Mouse (Mus musculus): ENCODE data around the gene Lrrc2. TPM values are rescaled to one million over a fixed set of nuclear protein-coding genes. Genes with fewer than 3 reads are reported as not detected.

Lrrc2 gene
- total and polyA plus RNA-seq, 3 experiments, result 1.6 to 3.6 (median 1.6) TPM

- H3K27me3 ChIP-seq (replicated peaks), result no peaks in the 10 kb centered on the region
- H3K4me1 ChIP-seq (ENCODE audit: control insufficient read depth in 1 of 2, insufficient read depth in 2 of 2), result 0 out of 4 replicates have a peak, but pooled peaks cover 0 to 2% of the 10 kb centered on the region in 2 experiments
- H3K9me3 ChIP-seq (replicated peaks; ENCODE audit: low read length), result no peaks in the 10 kb centered on the region
- no peak overlapping the region for H3K4me2 ChIP-seq (ENCODE audit: insufficient read depth, low read depth, poor library complexity, severe bottlenecking)
- no peak for DNase-seq (ENCODE audit: extremely low read depth)
- dilution Hi-C loops (cut with MboI; ENCODE audit: extremely low pct_ligation_motif_present, extremely low pct_unique_long_range_greater_than_20kb, low sequenced_read_pairs) (no loop called here), in situ Hi-C loops (cut with MboI; ENCODE audit: low pct_ligation_motif_present, low pct_unique_long_range_greater_than_20kb, low sequenced_read_pairs) (no loop called here)
- no peaks in the 10 kb centered on the region for H3K79me2 ChIP-seq (replicated peaks; ENCODE audit: control insufficient read depth, extremely low read depth, insufficient read depth, poor library complexity, severe bottlenecking)
- H3K4me3 ChIP-seq (replicated peaks in 1 of 3; ENCODE audit: low read depth in 2 of 3, low read length in 2 of 3, poor library complexity in 1 of 3), result no peak overlapping the region
- TF ChIP-seq MXI1 (IDR thresholded peaks at IDR 0.05; ENCODE audit: low read depth, low read length) (no peak), USF2 (conservative IDR thresholded peaks at IDR 0.05; ENCODE audit: low read depth, low read length) (no peak), ELF1 (IDR thresholded peaks at IDR 0.05; ENCODE audit: low read depth, low read length) (no peak), E2F4 (IDR thresholded peaks at IDR 0.05; ENCODE audit: insufficient replicate concordance, low read depth, low read length) (no peak), UBTF (IDR thresholded peaks at IDR 0.05; ENCODE audit: low read depth, low read length) (no peak), ZKSCAN1 (IDR thresholded peaks at IDR 0.05; ENCODE audit: borderline replicate concordance, low read depth, low read length) (no peak), IRF4 (IDR thresholded peaks at IDR 0.05; ENCODE audit: low read depth, low read length) (no peak), KAT2A (IDR thresholded peaks at IDR 0.05; ENCODE audit: insufficient replicate concordance, low read length) (no peak), ZNF384 (IDR thresholded peaks at IDR 0.05; ENCODE audit: low read depth, low read length) (no peak), RCOR1 (conservative IDR thresholded peaks at IDR 0.05; ENCODE audit: low read depth, low read length) (no peak), TBP (conservative IDR thresholded peaks at IDR 0.05; ENCODE audit: low read depth, low read length) (no peak)
- H3K27ac ChIP-seq (ENCODE audit: insufficient read depth, low read depth), result no peak overlapping the region
- H3K36me3 ChIP-seq (replicated peaks in 1 of 2; ENCODE audit: control insufficient read depth in 1 of 2, insufficient read depth in 1 of 2, low read length in 1 of 2), result no peaks in the 10 kb centered on the region
- H3K9ac ChIP-seq (ENCODE audit: insufficient read depth, low read depth), result no peak overlapping the region
Measured at GRCm38 (mm10) chr9:110955962-110956361, 4.6 kb downstream of the Lrrc2 start.

GRCm38 (mm10) chr9:110959669-110960068, 8.3 kb downstream of the Lrrc2 start:
- H3K27ac ChIP-seq (ENCODE audit: insufficient read depth, low read depth), result no peak overlapping the region
- in situ Hi-C loops (cut with MboI; ENCODE audit: low pct_ligation_motif_present, low pct_unique_long_range_greater_than_20kb, low sequenced_read_pairs), result no loop called here

More at GRCm38 (mm10) chr9:110959669-110960068, 8.3 kb downstream of the Lrrc2 start:
- no peaks in the 10 kb centered on the region for H3K27me3 ChIP-seq (replicated peaks)
- dilution Hi-C loops (cut with MboI; ENCODE audit: extremely low pct_ligation_motif_present, extremely low pct_unique_long_range_greater_than_20kb, low sequenced_read_pairs), result no loop called here
- no peaks in the 10 kb centered on the region for H3K9me3 ChIP-seq (replicated peaks; ENCODE audit: low read length)
- no peaks in the 10 kb centered on the region for H3K36me3 ChIP-seq (replicated peaks in 1 of 2; ENCODE audit: control insufficient read depth in 1 of 2, insufficient read depth in 1 of 2, low read length in 1 of 2)
- TF ChIP-seq TBP (conservative IDR thresholded peaks at IDR 0.05; ENCODE audit: low read depth, low read length) (no peak), MAX (IDR thresholded peaks at IDR 0.05; ENCODE audit: low read length) (no peak), MEF2A (IDR thresholded peaks at IDR 0.05; ENCODE audit: borderline replicate concordance, low read depth, low read length) (no peak), USF2 (conservative IDR thresholded peaks at IDR 0.05; ENCODE audit: low read depth, low read length) (no peak), NRF1 (IDR thresholded peaks at IDR 0.05; ENCODE audit: low read depth, low read length) (no peak), MYC (IDR thresholded peaks at IDR 0.05; ENCODE audit: low read depth, low read length) (no peak), ZKSCAN1 (IDR thresholded peaks at IDR 0.05; ENCODE audit: borderline replicate concordance, low read depth, low read length) (no peak), RCOR1 (conservative IDR thresholded peaks at IDR 0.05; ENCODE audit: low read depth, low read length) (no peak), PAX5 (IDR thresholded peaks at IDR 0.05; ENCODE audit: low read length) (no peak), POLR2A (IDR thresholded peaks at IDR 0.05; ENCODE audit: low read depth, low read length) (no peak), ZNF384 (IDR thresholded peaks at IDR 0.05; ENCODE audit: low read depth, low read length) (no peak), HCFC1 (IDR thresholded peaks at IDR 0.05; ENCODE audit: low read depth, low read length) (no peak), CTCF (conservative IDR thresholded peaks at IDR 0.05 in 1 of 2, IDR thresholded peaks at IDR 0.05 in 1 of 2; ENCODE audit: low read depth in 2 of 2, low read length in 2 of 2) (no peak)
- no peak overlapping the region for H3K9ac ChIP-seq (ENCODE audit: insufficient read depth, low read depth)
- H3K4me3 ChIP-seq (replicated peaks in 1 of 3; ENCODE audit: low read depth in 2 of 3, low read length in 2 of 3, poor library complexity in 1 of 3), result no peak overlapping the region
- H3K79me2 ChIP-seq (replicated peaks; ENCODE audit: control insufficient read depth, extremely low read depth, insufficient read depth, poor library complexity, severe bottlenecking), result no peaks in the 10 kb centered on the region
- DNase-seq (ENCODE audit: extremely low read depth), result no peak
- peaks cover 1 to 2% of the 10 kb centered on the region in 2 experiments; a peak in 1 of 4 replicates for H3K4me1 ChIP-seq (ENCODE audit: control insufficient read depth in 1 of 2, insufficient read depth in 2 of 2)
- no peak overlapping the region for H3K4me2 ChIP-seq (ENCODE audit: insufficient read depth, low read depth, poor library complexity, severe bottlenecking)
